ENCODE assay signal across 9 mouse cellular contexts in genomic region chr2:8380246-8380645, GRCm38 (mm10).
DNase-seq lines count a peak whose midpoint lies in the region; ATAC-seq and TF ChIP-seq lines count a peak whose summit lies in the region.
"Had no signal": no experiment of that assay in that cellular context is flagged by ENCODE, and none has a peak within 500 bp of the region (broad histone marks: within the 10 kb centered on the region; RNA-seq: fewer than 3 reads in every experiment).

No protein-coding gene starts in this region.

- TF ChIP-seq EP300 in heart, adult 2 months (IDR thresholded peaks at IDR 0.05; ENCODE audit: insufficient read depth, low read depth, low read length) = no peak
- TF ChIP-seq EP300 in MEL (IDR thresholded peaks at IDR 0.05; ENCODE audit: low read depth in 1 of 2, low read length in 2 of 2) = no peak

- intact Hi-C loops in heart, adult 2 months (cut with DNase I) = loop anchor here (5.0 kb wide), 1 partner anchor 1943 kb away; no protein-coding TSS in a partner anchor
- intact Hi-C loops in left cerebral cortex, postnatal 4 days (cut with DNase I) = loop anchor here (10.0 kb wide), 2 partner anchors 255 to 1495 kb away; no protein-coding TSS in a partner anchor

- H3K4me2 ChIP-seq in heart, embryonic 12.5 days = no peak overlapping the region
- no peak overlapping the region for H3K4me2 ChIP-seq in hindbrain, embryonic 14.5 days (replicated peaks)

- peak; percentile 41 for TF ChIP-seq RAD21 in MEL (IDR thresholded peaks at IDR 0.05; ENCODE audit: low read depth, low read length)

- TF ChIP-seq POLR2A in heart, adult 2 months (IDR thresholded peaks at IDR 0.05; ENCODE audit: insufficient read depth, low read depth, low read length) = no peak
- no peak for TF ChIP-seq POLR2A in MEL (IDR thresholded peaks at IDR 0.05; ENCODE audit: control insufficient read depth in 1 of 2, insufficient read depth in 1 of 2, low read depth in 1 of 2, low read length in 2 of 2, poor library complexity in 1 of 2)

- H3K27ac ChIP-seq in heart, adult 2 months = no peak overlapping the region
- no peak overlapping the region for H3K27ac ChIP-seq in heart, embryonic 12.5 days (ENCODE audit: poor library complexity, severe bottlenecking)
- H3K27ac ChIP-seq in MEL (ENCODE audit: control insufficient read depth, low read depth, low read length) = no peak overlapping the region
- no peak overlapping the region for H3K27ac ChIP-seq in hindbrain, embryonic 14.5 days

- peaks cover 6% of the 10 kb centered on the region for H3K9me3 ChIP-seq in heart, embryonic 12.5 days (replicated peaks)
- no peaks in the 10 kb centered on the region for H3K9me3 ChIP-seq in MEL (replicated peaks; ENCODE audit: insufficient read depth, low read length)
- H3K9me3 ChIP-seq in hindbrain, embryonic 14.5 days (ENCODE audit: control insufficient read depth, low read length) = 0 out of 2 replicates have a peak, but pooled peaks cover 2% of the 10 kb centered on the region

- no peak for DNase-seq in heart, adult 2 months
- DNase-seq in MEL (ENCODE audit: low read depth, low spot score) = peak; percentile 6
- peak; percentile 23 for DNase-seq in embryo, embryonic 11.5 days (ENCODE audit: low read depth, low spot score)
- DNase-seq in hindbrain, embryonic 14.5 days (ENCODE audit: low spot score) = peak; percentile 82
- DNase-seq in left cerebral cortex, postnatal 4 days = peak; percentile 68
- peak; percentile 42 for DNase-seq in right cerebral cortex, postnatal 25 days

- ATAC-seq in heart, embryonic 12.5 days (ENCODE audit: insufficient number of reproducible peaks, low FRiP score) = no peak
- ATAC-seq in hindbrain, embryonic 14.5 days (ENCODE audit: low FRiP score) = peak; percentile 74; the same call in 1 of the 2 replicates
- ATAC-seq in megakaryocyte-erythroid progenitor cell, adult 5-6 weeks (replicated peaks; ENCODE audit: low FRiP score, low TSS enrichment, poor library complexity, severe bottlenecking) = no peak

- no peaks in the 10 kb centered on the region for H3K4me1 ChIP-seq in heart, adult 2 months (ENCODE audit: control insufficient read depth, insufficient read depth, low read length)
- H3K4me1 ChIP-seq in heart, embryonic 12.5 days (replicated peaks) = no peaks in the 10 kb centered on the region
- H3K4me1 ChIP-seq in MEL (ENCODE audit: control insufficient read depth in 1 of 2, insufficient read depth in 2 of 2, low read length in 2 of 2) = no peaks in the 10 kb centered on the region
- no peaks in the 10 kb centered on the region for H3K4me1 ChIP-seq in hindbrain, embryonic 14.5 days (replicated peaks; ENCODE audit: control insufficient read depth, insufficient read depth, low read length)

- TF ChIP-seq CTCF in heart, adult 2 months (IDR thresholded peaks at IDR 0.05) = peak; percentile 66
- TF ChIP-seq CTCF in MEL (IDR thresholded peaks at IDR 0.05 in 2 of 3, conservative IDR thresholded peaks at IDR 0.05 in 1 of 3; ENCODE audit: control insufficient read depth in 1 of 3, insufficient read depth in 1 of 3, low read depth in 2 of 3, low read length in 3 of 3, poor library complexity in 1 of 3, severe bottlenecking in 1 of 3) = peak in 2 of 3 experiments; percentile 8 to 26; a peak in 2 of 6 replicates

- no peak overlapping the region for H3K4me3 ChIP-seq in heart, adult 2 months
- no peak overlapping the region for H3K4me3 ChIP-seq in heart, embryonic 12.5 days
- no peak overlapping the region for H3K4me3 ChIP-seq in MEL (ENCODE audit: control insufficient read depth in 1 of 2, insufficient read depth in 1 of 2, low read depth in 2 of 2, low read length in 2 of 2)
- H3K4me3 ChIP-seq in hindbrain, embryonic 14.5 days (replicated peaks; ENCODE audit: low read length) = no peak overlapping the region
- H3K4me3 ChIP-seq: myocyte had no signal

- no peak overlapping the region for H3K9ac ChIP-seq in heart, adult 2 months (ENCODE audit: low read depth, low read length)
- no peak overlapping the region for H3K9ac ChIP-seq in heart, embryonic 12.5 days
- no peak overlapping the region for H3K9ac ChIP-seq in MEL (ENCODE audit: control insufficient read depth, low read depth, low read length, poor library complexity, severe bottlenecking)
- H3K9ac ChIP-seq in hindbrain, embryonic 14.5 days = no peak overlapping the region

- no peaks in the 10 kb centered on the region for H3K79me2 ChIP-seq in heart, adult 2 months (replicated peaks; ENCODE audit: control insufficient read depth, insufficient read depth, low read length)
- H3K79me2 ChIP-seq in MEL (ENCODE audit: control insufficient read depth, insufficient read depth, low read length, poor library complexity) = no peaks in the 10 kb centered on the region

- H3K27me3 ChIP-seq in heart, adult 2 months (ENCODE audit: control insufficient read depth, insufficient read depth, low read length) = no peaks in the 10 kb centered on the region
- no peaks in the 10 kb centered on the region for H3K27me3 ChIP-seq in heart, embryonic 12.5 days (replicated peaks)
- H3K27me3 ChIP-seq in MEL (ENCODE audit: control insufficient read depth in 1 of 2, insufficient read depth in 2 of 2, low read length in 2 of 2) = no peaks in the 10 kb centered on the region
- H3K27me3 ChIP-seq in hindbrain, embryonic 14.5 days (ENCODE audit: control insufficient read depth, insufficient read depth, low read length) = no peaks in the 10 kb centered on the region

- H3K36me3 ChIP-seq in heart, adult 2 months (ENCODE audit: control insufficient read depth, insufficient read depth, low read length) = no peaks in the 10 kb centered on the region
- no peaks in the 10 kb centered on the region for H3K36me3 ChIP-seq in heart, embryonic 12.5 days
- H3K36me3 ChIP-seq in MEL (ENCODE audit: control insufficient read depth in 1 of 2, insufficient read depth in 2 of 2, low read length in 2 of 2) = no peaks in the 10 kb centered on the region
- no peaks in the 10 kb centered on the region for H3K36me3 ChIP-seq in hindbrain, embryonic 14.5 days (replicated peaks; ENCODE audit: control insufficient read depth, insufficient read depth)

- 38% methylated on average over 1 of the region's 1 CpGs for WGBS in heart, adult 2 months
- WGBS in heart, embryonic 12.5 days = 46% methylated on average over 1 of the region's 1 CpGs
- WGBS in hindbrain, embryonic 14.5 days = 38% methylated on average over 1 of the region's 1 CpGs

TF ChIP-seq in MEL, 35 proteins besides CTCF, POLR2A, EP300 and RAD21:
- TF ChIP-seq ZMIZ1 (IDR thresholded peaks at IDR 0.05; ENCODE audit: low read depth, low read length) = no peak
- no peak for TF ChIP-seq JUND (IDR thresholded peaks at IDR 0.05; ENCODE audit: low read depth, low read length)
- TF ChIP-seq MAX (IDR thresholded peaks at IDR 0.05; ENCODE audit: low read length) = no peak
- TF ChIP-seq SMC3 (IDR thresholded peaks at IDR 0.05; ENCODE audit: low read depth, low read length) = 0 out of 2 replicates have a peak, but pooled peaks have one; percentile 15
- TF ChIP-seq E2F4 (IDR thresholded peaks at IDR 0.05; ENCODE audit: borderline replicate concordance, low read depth, low read length) = no peak
- no peak for TF ChIP-seq GABPA (IDR thresholded peaks at IDR 0.05; ENCODE audit: low read depth, low read length)
- TF ChIP-seq NRF1 (IDR thresholded peaks at IDR 0.05; ENCODE audit: insufficient read depth, low read depth, low read length, poor library complexity, severe bottlenecking) = no peak
- no peak for TF ChIP-seq ETS1 (IDR thresholded peaks at IDR 0.05; ENCODE audit: low read depth, low read length)

Comparison
In these comparisons a context has a peak if more than half of its experiments do, and no peak if none do; other contexts are left out.
1. DNase-seq: peak in MEL (single experiment), embryo, embryonic 11.5 days (single experiment), hindbrain, embryonic 14.5 days (single experiment), left cerebral cortex, postnatal 4 days (single experiment) and right cerebral cortex, postnatal 25 days (single experiment); none in heart, adult 2 months (0 of 2).